Mouse (Mus musculus) E14TG2a.4 (cell line): ENCODE data around the gene Arid1a.

Experiments
- CTCF ChIP-seq: conservative IDR thresholded peaks from 2 replicates; pipeline ENCODE4 v1.5.1; 2014; ENCODE audit warnings: low read length
- NANOG ChIP-seq: IDR thresholded peaks from 2 replicates; pipeline ENCODE4 v1.6.1; 2014; ENCODE audit warnings: borderline replicate concordance, low read length, mixed read lengths

DNA sequence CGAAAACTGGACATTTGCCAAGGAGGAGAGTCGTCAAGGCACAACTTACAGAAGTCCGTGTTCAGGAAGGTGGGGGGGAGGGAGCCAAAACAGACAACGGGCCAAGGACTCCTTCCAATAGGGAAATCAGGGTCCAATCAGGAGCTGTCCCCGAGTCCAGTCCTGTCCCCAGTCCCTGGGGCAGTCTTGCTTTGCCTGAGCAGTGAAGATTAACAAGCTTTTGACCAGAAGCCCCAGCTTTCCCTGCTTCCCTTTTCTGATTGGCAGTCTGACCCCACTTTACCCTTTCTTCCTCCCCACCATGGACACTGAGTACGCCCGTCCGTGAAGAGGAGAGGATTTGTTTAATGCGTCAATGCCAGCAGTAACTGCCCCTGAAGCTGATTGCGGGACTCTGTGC is 105.1 kb downstream of the Arid1a start:
- no peak for TF ChIP-seq CTCF
- TF ChIP-seq NANOG, result no peak
